In genomic region chr13:100634106-100634691, GRCm38 (mm10) we compare ENCODE assay signal across 25 mouse cellular contexts.
"Had no signal": no experiment of that assay in that cellular context is flagged by ENCODE, and none has a peak within 500 bp of the region (broad histone marks: within the 10 kb centered on the region; RNA-seq: fewer than 3 reads in every experiment).

No protein-coding gene starts in this region.

- H3K27ac ChIP-seq: intestine, embryonic 15.5 days; kidney, postnatal 0 days; layer of hippocampus, adult 2 months; limb, embryonic 10.5 days; limb, embryonic 13.5 days; liver, embryonic 12.5 days; liver, embryonic 15.5 days; lung, embryonic 15.5 days; midbrain, embryonic 12.5 days; neural tube, embryonic 13.5 days; stomach, embryonic 15.5 days had no signal

- H3K27me3 ChIP-seq: intestine, embryonic 15.5 days; limb, embryonic 13.5 days; liver, embryonic 12.5 days; liver, embryonic 15.5 days; lung, embryonic 15.5 days; midbrain, embryonic 12.5 days; neural tube, embryonic 13.5 days; stomach, embryonic 15.5 days had no signal

- H3K4me3 ChIP-seq: intestine, embryonic 15.5 days; layer of hippocampus, adult 2 months; limb, embryonic 10.5 days; limb, embryonic 13.5 days; liver, embryonic 12.5 days; liver, embryonic 15.5 days; lung, embryonic 15.5 days; midbrain, embryonic 12.5 days; myocyte; neural tube, embryonic 13.5 days; stomach, embryonic 15.5 days had no signal

- ATAC-seq: intestine, embryonic 15.5 days; liver, embryonic 12.5 days; midbrain, embryonic 16.5 days had no signal

- H3K9me3 ChIP-seq: intestine, embryonic 15.5 days; limb, embryonic 10.5 days; limb, embryonic 13.5 days; liver, embryonic 12.5 days; liver, embryonic 15.5 days; lung, embryonic 15.5 days; midbrain, embryonic 12.5 days; neural tube, embryonic 13.5 days; stomach, embryonic 15.5 days had no signal

- DNase-seq: kidney, adult 2 months; kidney, postnatal 25 days; layer of hippocampus, adult 9-11 months; layer of hippocampus, postnatal 36 days; liver; lung, adult 18-20 months; lung, postnatal 10 days; lung, postnatal 4 days; retina, postnatal 1 day; right cerebral cortex, postnatal 25 days; spleen, adult 18-20 months; thymus, postnatal 25 days had no signal

- H3K4me2 ChIP-seq: intestine, embryonic 15.5 days; limb, embryonic 13.5 days; liver, embryonic 12.5 days; liver, embryonic 15.5 days; lung, embryonic 15.5 days; midbrain, embryonic 12.5 days; neural tube, embryonic 13.5 days; stomach, embryonic 15.5 days had no signal

- H3K9ac ChIP-seq: intestine, embryonic 15.5 days; limb, embryonic 13.5 days; liver, embryonic 12.5 days; liver, embryonic 15.5 days; lung, embryonic 15.5 days; midbrain, embryonic 12.5 days; neural tube, embryonic 13.5 days; stomach, embryonic 15.5 days had no signal

- H3K4me1 ChIP-seq: intestine, embryonic 15.5 days; limb, embryonic 10.5 days; limb, embryonic 13.5 days; liver, embryonic 15.5 days; lung, embryonic 15.5 days; midbrain, embryonic 12.5 days; neural tube, embryonic 13.5 days; stomach, embryonic 15.5 days had no signal
